Mouse (Mus musculus) frontal cortex, postnatal 25 days (tissue): Measurements from ENCODE around the gene Il18rap.

Experiments used
- DNase-seq, 2 experiments: peaks; one replicate each; pipeline ENCODE4 v3.0.0; 2022; ENCODE audit warnings: low spot score in 2 of 2

The Il18rap gene

GRCm38 (mm10) chr1:40514851-40515585, at the start of gene Il18rap:
Gene Il18rap, plus strand, starts transcription at chr1:40515362.
- DNase-seq, result no peak

- DNase-seq, result no peak
Observed at GRCm38 (mm10) chr1:40465477-40466430, 49.4 kb upstream of the Il18rap start, which contains the start of gene Il18r1. Gene Il18r1, plus strand, starts transcription at chr1:40465552.

GRCm38 (mm10) chr1:40467306-40467705, 47.9 kb upstream of the Il18rap start:
- DNase-seq, result no peak

- no peak for DNase-seq
Observed at GRCm38 (mm10) chr1:40468805-40469204, 46.4 kb upstream of the Il18rap start.

GRCm38 (mm10) chr1:40469900-40470299, 45.3 kb upstream of the Il18rap start:
- DNase-seq, result no peak

- no peak for DNase-seq
Observed at GRCm38 (mm10) chr1:40472401-40472800, 42.8 kb upstream of the Il18rap start.

- no peak for DNase-seq
Observed at GRCm38 (mm10) chr1:40473640-40474039, 41.5 kb upstream of the Il18rap start.

- no peak for DNase-seq
Observed at GRCm38 (mm10) chr1:40474336-40474735, 40.8 kb upstream of the Il18rap start.

- DNase-seq, result no peak
Observed at GRCm38 (mm10) chr1:40475697-40476096, 39.5 kb upstream of the Il18rap start.

GRCm38 (mm10) chr1:40476756-40477155, 38.4 kb upstream of the Il18rap start:
- no peak for DNase-seq

- DNase-seq, result no peak
Observed at GRCm38 (mm10) chr1:40479505-40479923, 35.6 kb upstream of the Il18rap start.

GRCm38 (mm10) chr1:40494594-40494993, 20.6 kb upstream of the Il18rap start:
- no peak for DNase-seq

GRCm38 (mm10) chr1:40499708-40500107, 15.5 kb upstream of the Il18rap start:
- DNase-seq, result no peak

GRCm38 (mm10) chr1:40501126-40501525, 14.0 kb upstream of the Il18rap start:
- no peak for DNase-seq

- no peak for DNase-seq
Observed at GRCm38 (mm10) chr1:40501546-40502398, 13.4 kb upstream of the Il18rap start.

GRCm38 (mm10) chr1:40504548-40504947, 10.6 kb upstream of the Il18rap start:
- DNase-seq, result no peak

GRCm38 (mm10) chr1:40516364-40516763, 1.2 kb downstream of the Il18rap start:
- no peak for DNase-seq

- no peak for DNase-seq
Observed at GRCm38 (mm10) chr1:40522918-40523317, 7.8 kb downstream of the Il18rap start.

- no peak for DNase-seq
Observed at GRCm38 (mm10) chr1:40523971-40524722, 9.0 kb downstream of the Il18rap start.

GRCm38 (mm10) chr1:40529287-40529686, 14.1 kb downstream of the Il18rap start:
- no peak for DNase-seq

GRCm38 (mm10) chr1:40537577-40537976, 22.4 kb downstream of the Il18rap start:
- DNase-seq, result no peak
